Mouse (Mus musculus) myocyte (in vitro differentiated cells): Measurements from ENCODE around the gene Ddo. TPM values are rescaled to one million over a fixed set of nuclear protein-coding genes. Genes with fewer than 3 reads are reported as not detected.

Experiments used
- H3K27me3 ChIP-seq: one replicate; pipeline ENCODE4 v1.6.1; 2011; ENCODE audit not compliant: control insufficient read depth, insufficient read depth, insufficient read length
- H3K36me3 ChIP-seq: one replicate; pipeline ENCODE4 v1.6.1; 2011; ENCODE audit not compliant: control insufficient read depth, insufficient read depth
- H3K4me2 ChIP-seq: one replicate; pipeline ENCODE4 v1.6.1; 2011; ENCODE audit warnings: low read depth, control low read depth
- H3K4me3 ChIP-seq: one replicate; pipeline ENCODE4 v1.5.1; 2011; ENCODE audit warnings: mild to moderate bottlenecking, control low read depth, moderate library complexity
- H3K79me2 ChIP-seq: one replicate; pipeline ENCODE4 v1.6.1; 2011; ENCODE audit not compliant: control insufficient read depth, insufficient read depth
- H3ac ChIP-seq: one replicate; pipeline ENCODE4 v1.6.1; 2011; ENCODE audit not compliant: control insufficient read depth, insufficient read length
- CEBPB ChIP-seq: IDR thresholded peaks from 2 replicates; pipeline ENCODE4 v1.6.1; 2011; ENCODE audit warnings: mild to moderate bottlenecking, moderate library complexity; ENCODE audit not compliant: poor library complexity, insufficient read depth, severe bottlenecking
- E2F4 ChIP-seq: IDR thresholded peaks from one replicate; pipeline ENCODE4 v1.6.1; 2011; ENCODE audit warnings: mild to moderate bottlenecking, control low read depth, moderate library complexity; ENCODE audit not compliant: insufficient read depth
- MAX ChIP-seq: IDR thresholded peaks from one replicate; pipeline ENCODE4 v1.6.1; 2011; ENCODE audit warnings: low read depth, mild to moderate bottlenecking, control low read depth
- MYOD1 ChIP-seq, 3 experiments: IDR thresholded peaks; one replicate each; pipeline ENCODE4 v1.6.1; 2011; ENCODE audit warnings: control low read depth in 2 of 3, low read depth in 2 of 3, mild to moderate bottlenecking in 2 of 3, moderate library complexity in 1 of 3; ENCODE audit not compliant: insufficient read length in 2 of 3, control insufficient read depth in 1 of 3
- MYOG ChIP-seq, 3 experiments: IDR thresholded peaks; one replicate each; pipeline ENCODE4 v1.6.1; 2011; ENCODE audit warnings: control low read depth in 2 of 3, low read depth in 2 of 3, mild to moderate bottlenecking in 2 of 3; ENCODE audit not compliant: insufficient read length in 2 of 3, control insufficient read depth in 1 of 3, insufficient read depth in 1 of 3
- POLR2A ChIP-seq: IDR thresholded peaks from one replicate; pipeline ENCODE4 v1.6.1; 2011; ENCODE audit warnings: low read depth, mild to moderate bottlenecking, control low read depth, moderate library complexity; ENCODE audit not compliant: insufficient read length
- POLR2AphosphoS2 ChIP-seq: IDR thresholded peaks from one replicate; pipeline ENCODE4 v1.6.1; 2011; ENCODE audit warnings: low read depth, control low read depth; ENCODE audit not compliant: insufficient read length
- REST ChIP-seq: IDR thresholded peaks from one replicate; pipeline ENCODE4 v1.6.1; 2011; ENCODE audit warnings: mild to moderate bottlenecking, control low read depth, moderate library complexity; ENCODE audit not compliant: insufficient read depth, insufficient read length
- SRF ChIP-seq: IDR thresholded peaks from one replicate; pipeline ENCODE4 v1.6.1; 2011; ENCODE audit warnings: low read depth; ENCODE audit not compliant: control insufficient read depth, insufficient read length
- TCF12 ChIP-seq: IDR thresholded peaks from one replicate; pipeline ENCODE4 v1.6.1; 2011; ENCODE audit warnings: mild to moderate bottlenecking, control low read depth; ENCODE audit not compliant: poor library complexity, insufficient read depth, severe bottlenecking
- TCF3 ChIP-seq: IDR thresholded peaks from one replicate; pipeline ENCODE4 v1.6.1; 2011; ENCODE audit warnings: low read depth, control low read depth; ENCODE audit not compliant: insufficient read length
- USF1 ChIP-seq: IDR thresholded peaks from one replicate; pipeline ENCODE4 v1.6.1; 2011; ENCODE audit warnings: low read depth, mild to moderate bottlenecking, control low read depth, moderate library complexity
- polyA plus RNA-seq: library from polyadenylated mRNA; unstranded; fragments of >200 nt; fragmentation: generic; extraction: Trizol; gene quantifications from one replicate; pipeline ENCODE4 v1.2.1, GENCODE M21; 2012; ENCODE audit warnings: missing spikeins

Ddo gene
- polyA plus RNA-seq, 1 experiment, result 0.07 TPM

- Histone ChIP-seq H3K79me2 (no peaks in the 10 kb centered on the region), H3K27me3 (no peaks in the 10 kb centered on the region), H3K36me3 (no peaks in the 10 kb centered on the region), H3K4me2 (no peak overlapping the region), H3K4me3 (no peak overlapping the region), H3ac (no peak overlapping the region)
- TF ChIP-seq CEBPB (no peak), POLR2A (no peak), USF1 (no peak), MYOD1 (IDR thresholded peaks at IDR 0.05; ENCODE audit: control insufficient read depth in 1 of 3, insufficient read length in 2 of 3, low read depth in 2 of 3) (no peak)
Measured at GRCm38 (mm10) chr10:40686976-40687375, 57.2 kb downstream of the Ddo start.

- no peaks in the 10 kb centered on the region for H3K27me3 ChIP-seq
- H3K4me2 ChIP-seq, result no peak overlapping the region
- H3ac ChIP-seq, result no peak overlapping the region
- no peak for TF ChIP-seq MYOG (IDR thresholded peaks at IDR 0.05; ENCODE audit: control insufficient read depth in 1 of 3, insufficient read depth in 1 of 3, insufficient read length in 2 of 3, low read depth in 2 of 3)
- TF ChIP-seq POLR2AphosphoS2, result no peak
- no peak for TF ChIP-seq E2F4
- TF ChIP-seq USF1, result no peak
- no peak for TF ChIP-seq POLR2A
- no peak for TF ChIP-seq MAX
- TF ChIP-seq CEBPB, result no peak
- TF ChIP-seq REST, result no peak
- TF ChIP-seq TCF3, result no peak
- no peak for TF ChIP-seq SRF
- no peak for TF ChIP-seq MYOD1 (IDR thresholded peaks at IDR 0.05; ENCODE audit: control insufficient read depth in 1 of 3, insufficient read length in 2 of 3, low read depth in 2 of 3)
- no peak for TF ChIP-seq TCF12
- no peaks in the 10 kb centered on the region for H3K79me2 ChIP-seq
- H3K36me3 ChIP-seq, result no peaks in the 10 kb centered on the region
- H3K4me3 ChIP-seq, result no peak overlapping the region
Measured at GRCm38 (mm10) chr10:40687407-40687806, 57.6 kb downstream of the Ddo start.

GRCm38 (mm10) chr10:40688266-40688665 lies 58.5 kb downstream of the Ddo start:
- no peak overlapping the region for H3K4me3 ChIP-seq
- no peaks in the 10 kb centered on the region for H3K36me3 ChIP-seq
- no peak overlapping the region for H3K4me2 ChIP-seq
- no peaks in the 10 kb centered on the region for H3K79me2 ChIP-seq
- no peaks in the 10 kb centered on the region for H3K27me3 ChIP-seq
- no peak overlapping the region for H3ac ChIP-seq
- TF ChIP-seq TCF3 (no peak), USF1 (no peak), REST (no peak), MYOG (IDR thresholded peaks at IDR 0.05; ENCODE audit: control insufficient read depth in 1 of 3, insufficient read depth in 1 of 3, insufficient read length in 2 of 3, low read depth in 2 of 3) (no peak), MAX (no peak)

- Histone ChIP-seq H3K79me2 (no peaks in the 10 kb centered on the region), H3K4me3 (no peak overlapping the region), H3K4me2 (no peak overlapping the region), H3K27me3 (no peaks in the 10 kb centered on the region), H3ac (no peak overlapping the region), H3K36me3 (no peaks in the 10 kb centered on the region)
- TF ChIP-seq SRF, result no peak
- no peak for TF ChIP-seq MYOD1 (IDR thresholded peaks at IDR 0.05; ENCODE audit: control insufficient read depth in 1 of 3, insufficient read length in 2 of 3, low read depth in 2 of 3)
- no peak for TF ChIP-seq TCF12
- no peak for TF ChIP-seq CEBPB
- TF ChIP-seq REST, result no peak
- TF ChIP-seq TCF3, result no peak
- TF ChIP-seq USF1, result no peak
- TF ChIP-seq E2F4, result no peak
- no peak for TF ChIP-seq MYOG (IDR thresholded peaks at IDR 0.05; ENCODE audit: control insufficient read depth in 1 of 3, insufficient read depth in 1 of 3, insufficient read length in 2 of 3, low read depth in 2 of 3)
- no peak for TF ChIP-seq MAX
- no peak for TF ChIP-seq POLR2AphosphoS2
- TF ChIP-seq POLR2A, result no peak
Measured at GRCm38 (mm10) chr10:40688873-40689272, 59.1 kb downstream of the Ddo start.

- Histone ChIP-seq H3K79me2 (no peaks in the 10 kb centered on the region), H3K27me3 (no peaks in the 10 kb centered on the region), H3K4me3 (no peak overlapping the region), H3K4me2 (no peak overlapping the region), H3ac (no peak overlapping the region), H3K36me3 (no peaks in the 10 kb centered on the region)
- TF ChIP-seq CEBPB (no peak), TCF12 (no peak), SRF (no peak), MAX (no peak), MYOD1 (IDR thresholded peaks at IDR 0.05; ENCODE audit: control insufficient read depth in 1 of 3, insufficient read length in 2 of 3, low read depth in 2 of 3) (no peak), POLR2AphosphoS2 (no peak), TCF3 (no peak), E2F4 (no peak), MYOG (IDR thresholded peaks at IDR 0.05; ENCODE audit: control insufficient read depth in 1 of 3, insufficient read depth in 1 of 3, insufficient read length in 2 of 3, low read depth in 2 of 3) (no peak), REST (no peak), USF1 (no peak), POLR2A (no peak)
Measured at GRCm38 (mm10) chr10:40698652-40699051, 68.8 kb downstream of the Ddo start.
